Mouse (Mus musculus) left cerebral cortex, adult 9 months (tissue): ENCODE data around the gene Gm10964.

Source experiments
- DNase-seq, 2 experiments: peaks; one replicate each; pipeline ENCODE4 v3.0.0; 2022; ENCODE audit warnings: low spot score in 2 of 2

Gene Gm10964

GRCm38 (mm10) chr3:103734696-103735519 is 4.3 kb upstream of the Gm10964 start:
- DNase-seq: peak; percentile 30 to 31

DNA sequence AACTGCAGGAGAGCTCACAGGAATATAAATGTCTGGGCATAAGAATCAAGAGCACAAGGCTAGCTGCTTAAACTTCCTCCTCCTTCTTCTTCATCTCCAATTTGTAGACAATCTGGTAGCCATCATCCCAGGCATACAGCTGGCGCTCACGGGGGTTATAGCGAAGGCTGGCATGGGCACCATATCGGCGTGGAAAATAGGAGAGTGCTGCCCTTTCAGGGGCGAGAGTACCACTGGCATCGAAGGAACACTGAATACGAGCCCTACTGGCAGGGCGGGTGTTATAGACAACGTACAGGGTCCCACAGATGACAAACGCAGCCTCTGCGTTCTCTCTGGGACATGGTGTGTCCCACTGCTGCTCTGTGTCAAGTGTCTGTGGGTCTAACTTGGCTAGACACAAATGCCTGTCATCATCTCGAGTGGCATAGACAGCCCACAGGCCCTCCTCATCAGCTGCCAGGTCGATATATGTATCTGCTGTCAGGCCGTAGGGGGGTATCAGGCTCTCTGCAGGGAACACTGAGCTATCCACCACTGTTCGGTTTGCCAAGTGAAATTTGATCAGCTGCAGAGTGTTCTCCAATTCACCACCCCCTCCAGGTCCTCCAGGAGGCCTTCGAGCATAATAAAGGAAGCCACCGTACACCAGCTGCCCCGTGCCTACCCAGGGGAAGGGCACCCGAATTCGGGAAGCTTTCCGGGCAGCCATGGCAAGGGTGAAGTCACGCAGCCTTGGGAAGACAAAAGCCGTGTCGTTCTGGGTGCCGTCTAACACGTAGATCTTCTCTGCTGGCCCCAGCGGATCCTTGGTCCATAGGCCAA is 3.2 kb upstream of the Gm10964 start:
- no peak for DNase-seq

DNA sequence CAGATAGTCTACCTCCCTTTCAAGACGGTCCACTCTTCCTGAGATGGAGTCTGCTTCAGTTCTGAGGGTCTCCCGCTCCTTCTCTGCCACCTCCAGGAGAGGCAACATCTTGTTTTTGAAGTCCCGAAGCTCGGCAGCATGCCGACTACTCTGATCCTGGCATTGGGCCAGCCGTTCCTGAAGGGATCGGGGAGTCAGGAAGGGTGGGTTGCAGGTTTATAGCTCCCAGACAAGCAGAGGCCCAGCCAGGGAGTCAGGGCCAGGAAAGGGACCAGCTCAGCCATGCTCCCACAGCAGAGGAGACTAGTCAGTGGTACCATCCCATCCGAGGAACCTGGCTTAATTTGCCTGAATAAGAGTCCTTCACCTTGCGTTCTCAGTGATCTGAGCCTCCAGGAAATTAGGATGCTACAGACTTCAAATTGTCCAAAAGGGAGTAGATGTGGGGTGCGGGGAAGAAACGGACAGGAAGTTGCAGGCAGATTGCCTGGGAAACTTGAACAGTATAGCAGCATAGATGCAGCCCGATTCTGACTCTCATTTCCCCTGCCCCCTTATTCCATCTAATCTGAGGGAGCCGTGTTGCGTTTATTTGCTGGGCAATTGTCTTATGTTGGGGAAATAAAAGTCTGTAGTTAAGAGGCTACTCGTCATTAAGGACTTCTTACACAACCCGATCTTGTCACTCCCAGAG is 2.0 kb upstream of the Gm10964 start:
- DNase-seq: no peak

DNA sequence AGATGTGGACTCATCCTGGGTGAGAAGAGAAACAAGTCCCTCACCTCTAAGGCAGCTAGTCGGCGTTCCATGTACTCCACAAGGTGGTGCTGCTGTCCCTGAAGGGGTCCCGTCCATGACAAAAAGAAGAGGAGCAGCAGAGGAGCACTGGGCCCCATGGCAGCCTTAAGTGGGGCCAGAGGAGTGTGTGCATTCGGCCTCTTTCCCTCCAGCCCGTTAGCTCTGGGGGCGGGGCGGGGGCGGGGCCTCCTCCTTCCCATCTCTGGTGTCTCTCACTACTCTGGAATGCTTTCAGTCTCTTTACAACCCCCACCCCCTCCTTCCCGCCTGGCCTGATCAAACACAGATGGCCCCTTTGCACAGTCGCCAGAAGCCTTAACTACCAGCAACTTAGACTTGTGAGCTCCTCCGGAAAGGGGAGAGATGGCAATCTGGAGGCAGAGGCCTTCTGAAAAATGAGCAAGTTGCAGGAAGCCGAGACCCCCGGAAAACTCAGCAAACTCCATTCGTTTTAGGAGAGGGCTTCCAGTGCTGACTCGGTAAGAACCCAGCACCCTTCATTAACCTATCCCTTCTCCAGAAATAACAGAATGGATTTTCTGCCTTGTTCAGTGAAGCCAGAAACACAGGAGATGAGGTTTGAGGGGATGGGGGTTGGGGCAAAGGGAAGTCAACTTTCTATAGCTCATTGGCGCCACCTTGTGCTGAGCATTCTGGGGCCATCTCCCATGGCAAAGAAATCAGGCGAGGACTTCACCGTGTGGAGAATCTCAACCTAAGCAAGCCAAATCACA is 1.2 kb upstream of the Gm10964 start, which contains the start of gene Olfml3:
Olfml3 (minus strand) TSS at position 224 of the 794 bp plus-strand sequence.
- peak; percentile 65 to 95 for DNase-seq

GRCm38 (mm10) chr3:103740342-103740741 is 1.2 kb downstream of the Gm10964 start:
- no peak for DNase-seq

DNA sequence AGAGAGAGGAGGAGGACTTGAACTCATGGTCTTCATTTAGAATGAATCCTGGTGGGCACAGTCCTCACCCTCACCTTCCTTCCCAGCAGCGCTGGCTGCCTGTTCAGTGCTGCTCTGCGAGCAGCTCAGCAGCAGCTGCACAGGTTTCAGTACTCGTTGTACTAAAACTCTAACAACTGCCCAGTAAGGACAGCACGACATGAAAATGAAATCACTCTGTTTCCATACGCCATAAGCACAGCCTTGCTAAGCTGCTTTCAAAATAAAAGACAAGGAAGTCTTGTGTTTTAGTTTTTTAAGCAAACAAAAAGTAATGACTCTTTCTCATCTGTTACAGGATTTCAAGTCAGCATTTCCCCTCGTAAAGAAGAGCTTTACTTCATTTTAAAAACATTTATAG is 4.0 kb downstream of the Gm10964 start:
- DNase-seq: no peak

- no peak for DNase-seq
Observed at GRCm38 (mm10) chr3:103745001-103745770, 6.0 kb downstream of the Gm10964 start.

DNA sequence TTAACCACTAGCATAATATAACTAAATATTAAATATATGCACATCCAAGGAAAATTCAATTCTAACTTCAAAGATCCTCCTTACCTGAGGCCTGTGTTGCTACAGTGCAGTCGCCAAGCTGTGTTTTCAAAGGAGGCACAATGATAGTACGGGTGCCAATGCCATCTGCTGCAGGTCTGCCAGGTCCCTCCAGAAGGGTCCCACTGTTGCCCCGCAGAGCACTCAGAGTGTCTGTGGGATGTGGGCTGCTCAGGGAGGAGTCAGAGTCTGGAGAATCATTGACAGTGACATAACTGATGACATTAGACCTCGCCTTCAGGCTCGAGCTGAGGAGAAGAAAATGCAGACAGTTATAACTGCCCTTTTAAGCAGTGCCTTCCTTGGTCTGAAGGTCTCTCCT is 7.5 kb downstream of the Gm10964 start:
- DNase-seq: no peak

- no peak for DNase-seq
Observed at GRCm38 (mm10) chr3:103751558-103751957, 12.4 kb downstream of the Gm10964 start.

- DNase-seq: no peak
Observed at GRCm38 (mm10) chr3:103755351-103755750, 16.2 kb downstream of the Gm10964 start.

DNA sequence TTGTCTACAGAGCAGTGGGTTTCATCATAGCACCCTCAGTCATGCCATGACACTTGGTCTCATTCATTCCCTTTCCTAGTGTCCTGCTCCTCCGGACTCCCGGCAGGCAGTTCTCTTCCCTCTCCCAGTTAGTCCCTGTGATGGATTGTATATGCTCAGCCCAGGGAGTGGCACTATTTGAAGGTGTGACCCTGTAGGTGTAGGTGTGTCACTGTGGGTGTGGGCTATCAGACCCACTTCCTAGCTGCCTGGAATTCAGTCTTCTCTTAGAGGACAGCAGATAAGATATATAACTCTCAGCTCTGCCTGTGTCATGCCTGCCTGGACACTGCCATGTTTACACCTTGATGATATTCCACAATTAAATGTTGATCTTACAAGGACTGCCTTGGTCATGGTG is 17.8 kb downstream of the Gm10964 start:
- no peak for DNase-seq

GRCm38 (mm10) chr3:103758456-103758855 is 19.3 kb downstream of the Gm10964 start:
- no peak for DNase-seq

DNA sequence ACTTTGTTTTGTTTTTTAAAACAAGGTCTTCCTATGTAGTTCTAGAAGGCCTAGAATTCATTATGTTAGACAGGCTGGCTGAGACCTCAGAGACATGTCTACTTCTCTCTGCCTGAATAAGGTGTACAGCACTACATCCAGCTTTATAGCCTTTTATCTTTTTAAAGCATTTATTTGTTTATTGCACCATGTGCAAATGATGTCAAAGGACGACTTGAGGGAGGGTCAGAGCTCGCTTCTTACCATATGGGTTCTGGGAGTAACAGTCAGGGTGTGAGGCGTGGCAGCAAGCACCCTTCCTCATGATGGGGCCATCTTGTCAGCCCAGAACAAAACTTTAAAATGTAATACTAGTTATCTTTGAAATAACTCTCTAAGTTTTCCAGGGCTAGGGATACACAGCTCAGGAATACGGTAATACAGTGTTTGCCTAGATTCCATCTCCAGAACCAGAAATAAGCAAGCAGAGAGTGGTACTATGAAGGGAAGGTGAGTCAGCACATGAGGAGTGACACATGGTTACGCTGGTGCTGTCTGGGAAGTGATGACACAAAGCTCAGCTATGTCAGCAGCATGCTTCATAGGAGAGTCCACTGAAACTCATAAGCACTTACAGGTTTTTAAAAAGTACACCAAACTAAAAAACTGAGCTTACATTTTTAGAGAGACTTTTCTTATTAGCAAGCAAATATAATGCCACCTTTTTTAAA is 20.2 kb downstream of the Gm10964 start:
- no peak for DNase-seq

DNA sequence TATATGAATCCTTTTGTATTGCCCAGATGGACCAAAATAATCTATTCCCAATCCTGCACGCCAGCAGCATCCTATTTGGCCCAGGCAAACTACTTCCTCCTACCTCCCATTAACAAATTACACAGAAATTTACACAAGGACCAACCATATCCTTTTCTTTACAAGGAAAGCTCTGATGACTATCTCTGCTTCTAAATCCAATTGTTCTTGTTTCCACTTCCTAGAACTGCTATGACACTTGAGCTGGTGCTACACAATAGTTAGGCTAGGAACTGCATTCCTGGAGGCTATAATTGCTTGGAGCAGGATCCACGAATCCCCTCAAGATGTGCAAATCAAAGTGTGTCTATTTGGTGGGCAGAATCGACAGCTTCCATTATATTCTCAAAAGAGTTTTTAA is 27.6 kb downstream of the Gm10964 start:
- DNase-seq: no peak

GRCm38 (mm10) chr3:103771531-103772130 is 32.5 kb downstream of the Gm10964 start:
- peak in 1 of 2 experiments; percentile 26 for DNase-seq

DNA sequence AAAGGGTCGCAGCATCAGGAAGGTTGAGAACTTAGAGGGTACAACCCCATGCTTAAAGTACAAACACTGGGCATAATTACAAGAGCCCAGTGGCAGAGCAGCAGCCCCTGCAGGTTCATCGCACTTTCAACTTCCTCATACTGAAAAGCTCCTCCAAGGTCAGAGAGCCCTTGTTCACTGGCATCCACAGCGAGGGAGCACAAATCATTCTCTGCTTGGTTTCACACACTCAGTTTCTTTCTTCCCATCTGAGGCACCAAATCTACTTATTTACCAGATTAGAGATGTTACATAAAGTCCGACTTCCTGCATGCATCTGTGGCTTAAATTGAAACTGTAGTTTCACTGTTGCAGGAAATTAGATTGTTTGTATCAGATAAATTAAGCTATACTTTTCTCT is 33.7 kb downstream of the Gm10964 start:
- no peak for DNase-seq

- DNase-seq: no peak
Observed at GRCm38 (mm10) chr3:103773508-103773907, 34.3 kb downstream of the Gm10964 start.

DNA sequence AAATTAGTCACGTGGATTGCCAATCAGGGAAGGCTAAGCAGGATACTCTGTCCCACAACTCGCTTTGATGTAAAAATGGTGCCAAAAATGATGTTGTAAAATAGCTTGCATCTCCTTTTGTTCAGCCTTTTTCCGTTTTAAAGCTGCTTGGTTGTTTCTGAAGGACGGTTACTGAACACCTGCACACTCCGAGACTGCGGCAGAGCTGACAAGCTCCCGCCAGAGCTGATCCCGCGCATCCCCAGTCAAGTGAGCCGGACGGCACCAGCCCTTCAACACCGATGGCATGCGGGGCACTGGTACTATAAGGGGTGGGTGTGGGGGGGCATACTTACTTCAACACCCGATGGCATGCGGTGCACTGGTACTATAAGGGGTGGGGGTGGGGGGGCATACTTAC is 34.8 kb downstream of the Gm10964 start:
- DNase-seq: no peak

DNA sequence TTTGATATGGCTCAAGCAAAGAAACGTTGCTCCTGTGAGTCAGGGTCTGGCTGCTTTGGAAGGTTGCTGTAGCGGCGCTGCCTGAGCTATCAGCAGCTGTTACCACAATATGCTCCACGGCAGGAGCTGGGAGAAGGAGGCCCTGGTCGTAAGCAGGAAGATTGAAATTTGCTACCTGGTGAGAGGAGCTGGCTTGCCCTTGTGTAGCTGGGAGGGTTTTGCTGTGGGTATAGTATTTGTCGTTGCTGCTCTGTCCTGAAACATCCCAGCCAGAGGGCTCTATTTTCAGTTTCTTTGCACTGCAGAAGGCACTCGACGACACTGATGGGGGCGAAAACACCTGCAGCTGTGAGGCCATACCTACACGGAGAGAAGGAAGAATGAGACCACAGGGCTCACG is 38.8 kb downstream of the Gm10964 start:
- DNase-seq: peak in 1 of 2 experiments; percentile 23

DNA sequence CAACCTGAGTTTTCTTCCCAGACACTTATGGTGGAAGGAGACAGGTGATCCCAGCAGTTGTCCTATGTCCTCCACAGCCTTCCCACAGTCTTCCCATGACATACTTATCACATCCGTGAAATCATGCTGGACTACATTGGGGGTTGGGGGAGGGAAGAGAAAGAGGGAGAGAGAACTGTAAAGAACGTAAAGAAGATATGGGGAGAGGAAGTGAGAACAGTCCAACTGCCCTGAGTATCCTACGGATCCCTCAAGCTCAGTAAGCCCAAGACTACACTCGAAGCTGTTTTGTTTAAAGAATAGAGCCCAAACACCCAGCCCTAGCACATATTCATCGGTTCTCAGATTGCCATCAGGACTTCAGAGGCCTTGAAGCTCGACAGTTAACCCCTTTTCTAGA is 39.5 kb downstream of the Gm10964 start:
- DNase-seq: no peak
